Mouse (Mus musculus): ENCODE data around the gene Stx8.

DNA sequence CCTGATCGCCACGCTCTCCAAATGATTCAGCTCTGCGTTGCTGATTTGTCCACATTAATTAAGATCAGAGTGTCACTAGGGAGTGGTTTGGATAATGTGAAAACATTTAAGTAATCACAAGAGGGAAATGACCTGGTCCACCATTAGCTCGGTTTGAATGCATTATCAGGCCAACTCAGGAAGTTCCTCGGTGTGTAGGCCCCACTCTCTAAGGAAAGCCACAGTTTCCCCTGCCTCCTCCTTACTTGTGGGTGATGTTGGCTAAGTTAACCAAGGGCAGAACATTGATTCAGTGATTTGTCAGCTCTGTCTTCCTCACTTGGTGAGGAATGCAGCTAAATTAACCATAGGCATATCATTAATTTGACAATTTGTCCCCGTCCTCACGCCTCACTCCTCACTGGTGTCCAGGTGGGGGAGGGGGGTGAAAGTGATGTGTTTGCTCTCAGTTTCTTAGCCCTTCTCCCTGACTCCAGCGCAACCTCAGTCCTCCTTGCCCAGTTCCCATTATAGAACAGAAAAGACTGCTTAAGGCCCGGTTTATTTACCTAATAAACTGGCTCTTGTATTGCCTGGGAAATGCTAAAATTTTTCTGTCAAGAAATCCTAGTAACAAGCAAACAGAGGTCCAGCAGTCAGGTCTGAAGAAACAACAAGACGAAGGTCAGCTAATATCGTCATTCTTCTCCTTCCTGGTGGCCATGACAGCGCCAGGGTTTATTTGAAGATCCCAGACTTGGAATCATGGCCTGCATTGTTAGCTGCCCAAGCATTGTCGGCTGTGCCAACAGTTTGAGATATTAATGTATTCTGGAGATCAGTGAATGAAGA is 178.5 kb downstream of the Stx8 start:
- TF ChIP-seq CTCF (IDR thresholded peaks at IDR 0.05; ENCODE audit: low read depth): no peak
- TF ChIP-seq EP300 (optimal IDR thresholded peaks at IDR 0.05): no peak

Measured in stomach, postnatal 0 days (tissue).